Mouse (Mus musculus) kidney, adult 2 months (tissue): ENCODE results near the gene Efemp1. TPM values are rescaled to one million over a fixed set of nuclear protein-coding genes. Genes with fewer than 3 reads are reported as not detected.

Experiments
- DNase-seq: peaks from one replicate; pipeline ENCODE4 v3.0.0; 2021
- H3K27ac ChIP-seq: fragments of 200-500 bp; 2 replicates; pipeline ENCODE4 v1.5.1; 2012; ENCODE audit warnings: low read depth, low read length, control low read depth, inconsistent platforms; ENCODE audit not compliant: insufficient read depth
- H3K27me3 ChIP-seq: fragments of 200-500 bp; replicated peaks from 2 replicates; pipeline ENCODE4 v1.6.1; 2012; ENCODE audit warnings: mild to moderate bottlenecking, moderate library complexity, low read length, inconsistent platforms; ENCODE audit not compliant: control insufficient read depth, insufficient read depth
- H3K36me3 ChIP-seq: fragments of 200-500 bp; 2 replicates; pipeline ENCODE4 v1.6.1; 2012; ENCODE audit warnings: mild to moderate bottlenecking, moderate library complexity, low read length, inconsistent platforms; ENCODE audit not compliant: control insufficient read depth, insufficient read depth
- H3K4me1 ChIP-seq: fragments of 200-500 bp; 2 replicates; pipeline ENCODE4 v1.6.1; 2011; ENCODE audit warnings: low read length; ENCODE audit not compliant: control insufficient read depth, insufficient read depth
- H3K4me3 ChIP-seq: fragments of 200-500 bp; 2 replicates; pipeline ENCODE4 v1.5.1; 2011; ENCODE audit warnings: mild to moderate bottlenecking, low read depth, low read length, control low read depth; ENCODE audit not compliant: insufficient read depth
- CTCF ChIP-seq: fragments of 200-500 bp; conservative IDR thresholded peaks from 2 replicates; pipeline ENCODE4 v1.5.1; 2011; ENCODE audit warnings: low read depth, mild to moderate bottlenecking, control low read depth, low read length, moderate library complexity, mixed read lengths; ENCODE audit not compliant: insufficient read depth, insufficient read length
- POLR2A ChIP-seq: fragments of 200-500 bp; IDR thresholded peaks from one replicate; pipeline ENCODE4 v1.6.1; 2011; ENCODE audit warnings: low read depth, low read length, control low read depth
- WGBS: fragments of 180-500 bp; shearing (Covaris S2); methylation state at CpG from one replicate; pipeline ENCODE4 v1.1.7; 2018; 5-methylcytosine and 5-hydroxymethylcytosine counted together
- polyA plus RNA-seq: library from polyadenylated mRNA; depleted of rRNA; stranded (reverse); fragments of >200 nt; gene quantifications from 2 replicates; pipeline ENCODE4 v1.2.3, GENCODE M21; 2012; rRNA removed

Gene Efemp1
- 28.8 and 31.8 TPM in 2 replicates for polyA plus RNA-seq

- under 1% methylated on average over 30 of the region's 30 CpGs for WGBS
- Histone ChIP-seq H3K4me3 (peak within 1 kb of the TSS; percentile 43), H3K4me1 (no peaks in the 10 kb centered on the region), H3K36me3 (no peaks in the 10 kb centered on the region), H3K27me3 (no peaks in the 10 kb centered on the region), H3K27ac (peak within 1 kb of the TSS; percentile 10; the same call in 1 of the 2 replicates)
- peak; percentile 62 for DNase-seq
- no peak for TF ChIP-seq CTCF
- no peak for TF ChIP-seq POLR2A
Observed at GRCm38 (mm10) chr11:28853102-28853800, at the start of gene Efemp1. Efemp1 (plus strand) TSS chr11:28853204.

- no peaks in the 10 kb centered on the region for H3K4me1 ChIP-seq
- H3K4me3 ChIP-seq = no peak overlapping the region
- H3K27ac ChIP-seq = no peak overlapping the region
- peak; percentile 46 for DNase-seq
- TF ChIP-seq CTCF (0 out of 2 replicates have a peak, but pooled peaks have one; percentile 9), POLR2A (no peak)
- H3K36me3 ChIP-seq = no peaks in the 10 kb centered on the region
- WGBS = 56% methylated on average over 3 of the region's 3 CpGs
- H3K27me3 ChIP-seq = no peaks in the 10 kb centered on the region; the same call in 1 of the 2 replicates
Observed at GRCm38 (mm10) chr11:28808685-28809084, 44.3 kb upstream of the Efemp1 start.

- Histone ChIP-seq H3K36me3 (no peaks in the 10 kb centered on the region), H3K4me1 (no peaks in the 10 kb centered on the region), H3K4me3 (no peak overlapping the region), H3K27me3 (no peaks in the 10 kb centered on the region; the same call in 1 of the 2 replicates), H3K27ac (no peak overlapping the region)
- TF ChIP-seq POLR2A = no peak
- no peak for TF ChIP-seq CTCF
- WGBS = 69% methylated on average over 2 of the region's 2 CpGs
- DNase-seq = peak; percentile 38
Observed at GRCm38 (mm10) chr11:28811874-28812273, 41.1 kb upstream of the Efemp1 start.

- H3K4me1 ChIP-seq = no peaks in the 10 kb centered on the region
- H3K27ac ChIP-seq = no peak overlapping the region
- peak; percentile 38 for DNase-seq
- TF ChIP-seq POLR2A (no peak), CTCF (no peak)
- H3K27me3 ChIP-seq = no peaks in the 10 kb centered on the region; the same call in 1 of the 2 replicates
- H3K36me3 ChIP-seq = no peaks in the 10 kb centered on the region
- WGBS = 56% methylated on average over 2 of the region's 2 CpGs
- no peak overlapping the region for H3K4me3 ChIP-seq
Observed at GRCm38 (mm10) chr11:28812564-28812963, 40.4 kb upstream of the Efemp1 start.

GRCm38 (mm10) chr11:28817405-28817804 is 35.6 kb upstream of the Efemp1 start:
- Histone ChIP-seq H3K36me3 (no peaks in the 10 kb centered on the region), H3K4me3 (no peak overlapping the region), H3K27me3 (no peaks in the 10 kb centered on the region), H3K4me1 (no peaks in the 10 kb centered on the region), H3K27ac (no peak overlapping the region)
- no peak for DNase-seq
- WGBS = 90% methylated on average over 4 of the region's 4 CpGs
- TF ChIP-seq CTCF (no peak), POLR2A (no peak)

- H3K4me3 ChIP-seq = no peak overlapping the region
- WGBS = 63% methylated on average over 2 of the region's 2 CpGs
- H3K27ac ChIP-seq = no peak overlapping the region
Observed at GRCm38 (mm10) chr11:28826950-28827349, 26.1 kb upstream of the Efemp1 start.

GRCm38 (mm10) chr11:28833809-28834208 is 19.2 kb upstream of the Efemp1 start:
- DNase-seq = no peak
- no peak overlapping the region for H3K4me3 ChIP-seq
- no peaks in the 10 kb centered on the region for H3K4me1 ChIP-seq
- no peaks in the 10 kb centered on the region; the same call in 1 of the 2 replicates for H3K27me3 ChIP-seq
- no peak for TF ChIP-seq POLR2A
- no peak for TF ChIP-seq CTCF
- no peaks in the 10 kb centered on the region for H3K36me3 ChIP-seq
- H3K27ac ChIP-seq = no peak overlapping the region
- WGBS = 37% methylated on average over 3 of the region's 3 CpGs

More at GRCm38 (mm10) chr11:28826950-28827349, 26.1 kb upstream of the Efemp1 start:
- Histone ChIP-seq H3K27me3 (no peaks in the 10 kb centered on the region; the same call in 1 of the 2 replicates), H3K36me3 (no peaks in the 10 kb centered on the region), H3K4me1 (no peaks in the 10 kb centered on the region)
- TF ChIP-seq CTCF = no peak
- no peak for TF ChIP-seq POLR2A
- DNase-seq = no peak
